Mouse (Mus musculus) left cerebral cortex, postnatal 10 days (tissue): Measurements from ENCODE around the gene Zc3h12d. TPM values are rescaled to one million over a fixed set of nuclear protein-coding genes. Genes with fewer than 3 reads are reported as not detected.

Source experiments
- DNase-seq, 2 experiments: peaks; one replicate each; pipeline ENCODE4 v3.0.0; 2021 to 2022; ENCODE audit warnings: low spot score in 2 of 2, mixed read lengths in 1 of 2; ENCODE audit errors: extremely low spot score in 1 of 2
- intact Hi-C: fragments of 180-260 bp; cut with DNase I; formaldehyde crosslinking; loops from one replicate; pipeline ENCODE4 v1.15.1; 2025
- total RNA-seq, 2 experiments: library from RNA; stranded (reverse); gene quantifications; 2 replicates each; pipeline ENCODE4 v1.2.3; 2021

Gene Zc3h12d
- total RNA-seq, 2 experiments from 2014 or later: 0.14 to 0.28 TPM

- intact Hi-C loops: no loop called here
- no peak for DNase-seq
Observed at GRCm38 (mm10) chr10:7837446-7837845, 5.2 kb downstream of the Zc3h12d start.

GRCm38 (mm10) chr10:7838036-7838435 lies 5.8 kb downstream of the Zc3h12d start:
- no peak for DNase-seq
- intact Hi-C loops: no loop called here

GRCm38 (mm10) chr10:7838874-7839421 lies 6.7 kb downstream of the Zc3h12d start:
- intact Hi-C loops: no loop called here
- no peak for DNase-seq

DNA sequence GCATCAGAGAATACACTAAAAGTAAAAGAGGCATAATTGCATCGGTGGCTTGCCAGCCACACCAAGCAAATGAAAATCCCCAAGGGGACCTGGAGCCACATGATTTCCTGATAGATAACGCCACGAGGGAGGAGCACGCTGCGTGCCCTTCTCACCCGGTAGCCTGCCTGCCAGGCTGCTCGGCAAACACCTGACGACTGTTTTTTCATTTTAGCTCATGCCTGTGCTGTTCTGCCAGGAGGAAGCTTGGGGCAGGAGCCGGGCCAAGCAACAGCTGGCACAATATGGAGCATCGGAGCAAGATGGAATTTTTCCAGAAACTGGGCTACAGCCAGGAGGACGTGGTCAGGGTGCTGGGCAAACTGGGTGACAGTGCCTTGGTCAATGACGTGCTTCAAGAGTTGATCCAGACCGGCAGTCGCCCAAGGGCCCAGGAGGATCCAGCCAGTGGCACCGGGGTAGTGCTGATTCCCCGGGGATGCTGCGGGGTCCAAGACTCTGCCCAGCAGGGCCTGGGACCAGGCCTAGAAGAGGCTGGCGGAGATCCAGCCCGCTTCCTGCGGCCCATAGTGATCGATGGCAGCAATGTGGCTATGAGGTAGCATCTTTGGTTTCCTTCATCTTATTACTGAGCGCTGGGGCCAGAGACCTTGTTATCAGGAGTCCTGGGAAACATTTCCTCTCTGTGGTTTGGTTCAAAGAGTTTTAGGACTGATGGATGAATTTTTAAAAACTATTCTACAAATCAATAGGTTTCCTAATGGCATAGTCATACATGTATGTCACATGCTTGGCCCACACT lies 7.5 kb downstream of the Zc3h12d start:
- no peak for DNase-seq
- intact Hi-C loops: no loop called here

- intact Hi-C loops: no loop called here
- no peak for DNase-seq
Observed at GRCm38 (mm10) chr10:7840353-7840733, 8.1 kb downstream of the Zc3h12d start.

DNA sequence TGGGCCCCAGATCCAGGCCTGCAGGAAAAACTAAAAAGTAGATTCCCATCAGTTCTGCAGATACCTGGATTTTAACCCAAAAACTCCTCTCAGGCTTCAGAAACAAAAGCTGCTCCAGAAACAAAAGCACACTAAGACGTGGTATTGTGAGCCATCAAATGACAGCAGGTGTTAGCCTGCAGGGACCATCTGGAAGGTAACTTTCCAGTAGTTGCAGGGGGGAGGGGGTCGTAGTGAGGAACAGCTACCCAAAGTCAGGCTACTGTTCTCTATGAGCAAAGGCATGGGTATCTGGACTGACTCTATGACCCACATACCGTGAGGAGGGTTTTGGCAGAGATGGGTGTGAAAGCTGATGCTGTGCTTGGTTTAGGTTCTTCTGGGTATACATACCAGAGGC lies 8.5 kb downstream of the Zc3h12d start:
- intact Hi-C loops: no loop called here

DNA sequence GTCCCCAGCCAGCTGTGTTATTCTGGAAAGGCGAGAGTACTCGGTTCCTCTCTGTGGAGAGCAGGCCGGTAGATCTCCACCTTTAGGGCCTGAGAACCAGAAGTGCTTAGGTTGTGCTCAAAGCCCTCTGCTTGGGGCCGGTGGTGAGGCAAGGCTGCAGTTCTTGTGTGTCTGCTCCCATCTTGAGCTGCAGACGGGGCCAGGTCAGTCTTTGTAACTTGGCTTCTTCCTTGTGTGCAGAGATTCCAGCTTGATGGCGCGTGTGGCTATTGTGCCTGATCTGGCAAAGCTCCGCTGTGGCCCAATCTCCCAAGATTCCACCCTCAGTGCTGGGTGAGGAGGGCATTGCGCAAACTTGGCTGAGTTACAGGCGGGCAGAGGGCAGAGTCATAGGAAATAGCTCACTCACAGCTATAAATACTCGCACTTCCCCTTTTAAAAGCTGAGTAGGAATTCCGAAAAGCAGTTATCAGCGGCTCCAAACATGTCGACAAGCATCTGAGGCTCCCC lies 9.4 kb downstream of the Zc3h12d start:
- intact Hi-C loops: no loop called here
- peak in 1 of 2 experiments; percentile 56 for DNase-seq

More for the DNA sequence above, 8.5 kb downstream of the Zc3h12d start:
- no peak for DNase-seq

DNA sequence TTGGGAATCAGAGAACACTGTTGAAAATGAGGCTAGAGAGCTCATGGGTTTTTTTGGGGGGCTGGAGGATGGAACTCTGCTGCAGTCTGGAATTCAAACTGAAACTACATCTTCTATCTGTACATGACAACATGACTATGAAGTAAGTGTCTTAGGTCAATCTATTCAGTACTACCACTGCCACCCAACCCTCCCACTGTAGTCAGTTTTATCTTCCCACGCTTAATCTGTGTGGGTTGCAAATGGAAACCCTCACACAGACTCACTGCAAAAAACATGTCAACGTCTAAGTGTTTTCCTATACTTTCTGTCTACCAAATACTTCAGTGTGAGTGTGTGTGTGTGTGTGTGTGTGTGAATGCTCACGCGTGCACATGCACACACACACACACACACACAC lies 10.9 kb downstream of the Zc3h12d start:
- intact Hi-C loops: no loop called here
- DNase-seq: no peak

- intact Hi-C loops: no loop called here
- DNase-seq: no peak
Observed at GRCm38 (mm10) chr10:7844161-7844560, 11.9 kb downstream of the Zc3h12d start.

DNA sequence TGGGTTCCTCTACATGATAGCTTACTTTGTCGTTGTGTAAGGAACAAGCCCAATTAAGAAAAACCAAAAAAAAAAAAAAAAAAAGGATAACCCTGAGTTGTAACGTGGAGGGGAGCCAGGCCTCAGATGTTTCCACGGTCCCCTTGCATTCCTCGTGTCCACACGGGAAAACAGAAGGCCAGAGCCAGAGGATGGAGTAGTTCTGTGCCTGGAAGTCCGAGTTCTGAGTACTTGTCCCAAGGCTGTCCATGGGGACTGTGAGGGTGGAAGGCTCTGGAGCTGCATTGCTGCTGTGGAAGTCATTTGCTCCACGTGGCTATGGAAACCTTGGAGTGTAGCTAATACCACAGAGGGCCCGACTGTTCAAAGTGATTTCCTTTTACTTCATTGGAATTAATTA lies 12.9 kb downstream of the Zc3h12d start:
- no peak for DNase-seq
- intact Hi-C loops: no loop called here

- DNase-seq: no peak
- intact Hi-C loops: no loop called here
Observed at GRCm38 (mm10) chr10:7845991-7846390, 13.7 kb downstream of the Zc3h12d start.

DNA sequence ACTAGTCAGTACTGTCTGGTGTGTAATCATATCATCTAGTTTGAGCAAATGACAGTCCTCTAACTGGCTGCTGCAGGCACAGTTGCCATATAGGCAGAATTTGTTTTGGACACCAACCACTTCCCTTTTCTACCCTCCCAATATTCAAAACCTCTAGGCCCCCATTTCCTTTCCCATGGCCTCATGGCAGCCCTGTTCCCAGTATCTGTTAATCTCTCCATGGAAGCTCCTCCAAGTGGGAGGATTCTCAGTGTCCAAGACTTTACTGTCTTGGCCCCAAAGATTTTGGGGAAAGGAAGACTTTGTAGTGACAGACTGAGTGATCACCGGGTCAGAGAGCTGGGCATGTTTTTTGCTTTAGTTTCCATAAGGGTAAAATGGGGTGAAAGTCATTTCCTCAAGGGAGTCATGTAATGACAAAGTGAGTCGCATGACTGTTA lies 14.9 kb downstream of the Zc3h12d start:
- no peak for DNase-seq
- intact Hi-C loops: no loop called here

DNA sequence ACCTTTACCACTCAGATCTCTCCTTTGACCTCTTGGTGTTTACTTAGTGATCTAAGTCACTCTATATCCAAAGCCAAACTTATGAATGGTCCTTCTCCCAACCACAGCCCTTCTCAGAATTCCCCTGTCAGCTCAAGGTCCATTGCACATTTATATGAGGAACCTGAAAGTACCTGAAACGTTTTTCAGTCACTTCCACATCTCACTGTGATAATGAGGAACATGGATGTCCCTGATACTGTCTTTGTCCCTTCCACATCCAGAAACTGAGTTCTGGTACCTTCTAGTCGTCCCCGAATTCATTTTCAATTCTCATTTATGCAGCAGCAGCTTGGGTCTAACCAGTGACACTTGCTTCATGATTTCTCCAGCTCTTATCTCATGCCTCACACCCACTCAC lies 19.6 kb downstream of the Zc3h12d start:
- intact Hi-C loops: no loop called here

DNA sequence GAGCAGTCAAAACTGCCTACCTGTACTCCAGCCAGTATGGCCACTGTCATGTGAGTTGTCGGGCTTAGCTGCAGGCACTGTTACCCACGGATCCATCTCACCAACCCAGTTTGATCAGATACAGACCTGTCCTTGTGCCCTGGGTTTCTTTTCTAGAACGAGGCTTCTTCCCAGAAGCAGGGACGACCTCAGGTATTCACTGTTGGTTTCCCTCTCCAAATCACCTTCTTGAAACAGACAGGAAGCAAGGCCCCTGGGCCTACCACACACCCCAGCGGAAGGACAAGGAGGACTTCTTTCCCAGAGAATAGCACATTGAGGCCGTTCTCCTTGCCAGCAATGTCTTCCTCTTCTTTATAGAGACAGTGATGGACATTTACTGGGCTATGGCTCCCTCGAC lies 28.2 kb downstream of the Zc3h12d start:
- intact Hi-C loops: no loop called here
- no peak for DNase-seq

More for the DNA sequence above, 19.6 kb downstream of the Zc3h12d start:
- no peak for DNase-seq

DNA sequence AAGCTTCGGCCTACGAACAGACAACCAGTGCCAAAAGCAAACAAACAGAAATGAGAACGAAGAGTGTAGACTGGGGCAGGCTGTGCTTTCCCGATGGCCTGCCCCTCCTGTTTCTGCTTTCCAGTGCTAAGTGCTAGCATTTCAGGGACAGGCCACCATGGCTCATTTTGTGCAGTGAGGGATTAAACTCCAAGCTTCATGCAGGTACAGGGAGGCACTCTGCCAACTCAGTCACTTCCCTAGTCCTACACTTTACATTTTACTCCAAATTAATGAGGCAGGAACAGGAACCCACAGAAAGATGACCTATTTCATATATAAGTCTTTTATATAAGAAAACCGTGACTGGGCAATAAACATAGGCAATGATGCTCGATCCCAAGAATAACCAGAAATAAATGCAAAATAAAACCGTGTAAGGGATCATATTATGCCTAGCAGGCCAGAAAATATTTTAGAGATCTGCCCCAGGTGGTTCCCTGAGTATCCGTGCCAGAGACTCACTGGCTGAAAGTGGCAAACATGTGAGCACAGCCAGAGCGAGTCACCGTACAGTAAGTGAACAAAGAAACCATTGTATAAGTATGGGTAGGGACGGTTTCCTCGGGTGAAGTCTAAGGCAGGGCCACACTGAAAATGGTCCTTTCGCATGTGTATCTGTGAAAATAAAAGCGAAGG lies 29.1 kb downstream of the Zc3h12d start:
- no peak for DNase-seq
- intact Hi-C loops: no loop called here

DNA sequence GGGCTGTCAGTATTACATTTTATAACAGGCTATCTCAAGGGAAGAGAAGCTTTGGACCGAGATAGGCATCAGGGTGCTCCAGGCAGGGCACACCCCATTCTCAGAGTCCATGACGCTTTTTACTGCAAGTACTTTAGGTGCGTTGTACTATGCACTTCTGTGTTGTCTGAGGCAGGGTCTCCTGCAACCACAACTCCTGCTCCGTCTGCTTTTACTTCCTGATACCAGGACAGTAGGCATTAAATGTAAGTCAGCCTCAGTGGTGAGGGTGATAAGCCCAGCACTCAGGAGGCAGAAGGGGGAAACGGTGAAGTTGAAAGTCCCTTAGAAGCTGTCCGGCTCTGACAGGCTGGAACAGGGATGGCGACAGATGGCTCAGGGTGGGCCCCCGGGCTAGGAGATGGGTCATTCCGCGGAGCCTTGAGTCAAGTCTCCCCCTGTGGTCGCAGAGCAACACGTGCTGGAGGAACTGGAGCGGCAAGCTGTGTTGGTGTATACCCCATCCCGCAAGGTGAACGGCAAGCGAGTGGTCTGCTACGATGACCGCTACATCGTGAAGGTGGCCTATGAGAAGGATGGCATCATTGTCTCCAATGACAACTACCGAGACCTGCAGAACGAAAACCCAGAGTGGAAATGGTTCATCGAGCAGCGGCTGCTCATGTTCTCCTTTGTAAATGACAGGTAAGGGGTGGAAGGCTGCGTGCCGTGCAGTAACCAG lies 29.8 kb downstream of the Zc3h12d start:
- DNase-seq: no peak
- intact Hi-C loops: no loop called here

DNA sequence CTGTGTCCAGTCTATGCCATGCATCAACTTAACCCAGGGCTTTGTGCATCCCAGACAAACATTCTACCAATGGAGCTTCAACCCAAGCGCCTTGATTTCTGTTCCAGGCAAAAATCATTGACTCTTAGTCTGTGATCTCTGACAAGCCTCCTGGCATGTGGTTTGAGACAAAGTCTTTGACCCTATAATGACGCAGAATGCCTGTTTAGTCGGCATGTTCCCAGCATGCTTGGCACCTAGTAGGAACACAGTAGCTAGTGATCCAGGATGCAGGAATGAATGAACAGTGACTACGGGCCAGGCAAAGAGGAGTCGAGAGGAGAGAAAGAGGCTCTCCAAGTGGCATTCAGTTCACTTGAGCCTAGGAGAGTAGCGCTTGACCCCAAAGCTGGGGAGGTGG lies 31.1 kb downstream of the Zc3h12d start:
- no peak for DNase-seq
- intact Hi-C loops: no loop called here

- intact Hi-C loops: no loop called here
Observed at GRCm38 (mm10) chr10:7864184-7864583, 31.9 kb downstream of the Zc3h12d start.

GRCm38 (mm10) chr10:7864806-7865205 lies 32.5 kb downstream of the Zc3h12d start:
- intact Hi-C loops: no loop called here
- no peak for DNase-seq

More at GRCm38 (mm10) chr10:7864184-7864583, 31.9 kb downstream of the Zc3h12d start:
- DNase-seq: no peak
